Mouse (Mus musculus): ENCODE results near the gene Ttf1.

GRCm38 (mm10) chr2:29122446-29122845, 62.4 kb downstream of the Ttf1 start:
- TF ChIP-seq POLR2A (IDR thresholded peaks at IDR 0.05; ENCODE audit: low read depth, low read length), result no peak
- TF ChIP-seq CTCF (IDR thresholded peaks at IDR 0.05; ENCODE audit: extremely low read depth, insufficient read length, insufficient replicate concordance, low read depth, low read length), result no peak
